Mouse (Mus musculus) C3H10T1/2 (cell line): ENCODE data around the gene Pip. TPM values are rescaled to one million over a fixed set of nuclear protein-coding genes. Genes with fewer than 3 reads are reported as not detected.

Experiments
- polyA plus RNA-seq, 2 experiments: library from polyadenylated mRNA; unstranded; fragments of >200 nt; fragmentation: generic; extraction: Trizol; gene quantifications; one replicate each; pipeline ENCODE4 v1.2.1; 2012; ENCODE audit warnings: missing spikeins in 2 of 2

Pip gene
- not detected for polyA plus RNA-seq

GRCm38 (mm10) chr6:41847235-41847634 is at the start of gene Pip:
Gene Pip, plus strand, starts transcription at chr6:41847535.

GRCm38 (mm10) chr6:41852689-41853088 is 5.4 kb downstream of the Pip start, which contains the start of gene Sval2:
Gene Sval2, plus strand, starts transcription at chr6:41852989.

Other genes starting within 250 kb of the Pip start
- gene Ephb6, start 242.1 kb upstream of the Pip start, polyA plus RNA-seq = 100 to 1,000 TPM in 1 of 2 experiments, 10 to 100 TPM in 1; 19.8 to 104 TPM
- gene Trpv6, start 211.1 kb upstream of the Pip start, polyA plus RNA-seq = under 1 TPM; 0.01 to 0.53 TPM
- gene Trpv5, start 166.8 kb upstream of the Pip start, polyA plus RNA-seq = not detected
- not detected for gene Llcfc1, start 163.1 kb upstream of the Pip start, polyA plus RNA-seq
- gene Kel, start 143.2 kb upstream of the Pip start, polyA plus RNA-seq = not detected
- not detected for gene Olfr459, start 72.4 kb upstream of the Pip start, polyA plus RNA-seq
- not detected for gene Sval2, start 5.5 kb downstream of the Pip start, polyA plus RNA-seq
- gene Sval1, start 104.1 kb downstream of the Pip start, polyA plus RNA-seq = not detected
- gene Sval3, start 120.6 kb downstream of the Pip start, polyA plus RNA-seq = not detected
- not detected for gene Sva, start 190.9 kb downstream of the Pip start, polyA plus RNA-seq